Mouse (Mus musculus): Measurements from ENCODE around the gene Cygb. TPM values are rescaled to one million over a fixed set of nuclear protein-coding genes. Genes with fewer than 3 reads are reported as not detected.

Gene Cygb
- not detected in 2 replicates for polyA plus RNA-seq (2012)

GRCm38 (mm10) chr11:116654255-116654821 lies at the start of gene Cygb:
Gene Cygb, minus strand, starts transcription at chr11:116654313.
- TF ChIP-seq GATA1 (IDR thresholded peaks at IDR 0.05; ENCODE audit: low read length), result no peak

- TF ChIP-seq GATA1 (IDR thresholded peaks at IDR 0.05; ENCODE audit: low read length), result no peak
Observed at GRCm38 (mm10) chr11:116701377-116701841, 47.3 kb upstream of the Cygb start.

GRCm38 (mm10) chr11:116697521-116697920 lies 43.4 kb upstream of the Cygb start:
- no peak for TF ChIP-seq GATA1 (IDR thresholded peaks at IDR 0.05; ENCODE audit: low read length)

GRCm38 (mm10) chr11:116696426-116696825 lies 42.3 kb upstream of the Cygb start:
- TF ChIP-seq GATA1 (IDR thresholded peaks at IDR 0.05; ENCODE audit: low read length), result no peak

- no peak for TF ChIP-seq GATA1 (IDR thresholded peaks at IDR 0.05; ENCODE audit: low read length)
Observed at GRCm38 (mm10) chr11:116695194-116695880, 41.2 kb upstream of the Cygb start.

GRCm38 (mm10) chr11:116694250-116695193 lies 40.4 kb upstream of the Cygb start:
- no peak for TF ChIP-seq GATA1 (IDR thresholded peaks at IDR 0.05; ENCODE audit: low read length)

GRCm38 (mm10) chr11:116693899-116694249 lies 39.8 kb upstream of the Cygb start:
- no peak for TF ChIP-seq GATA1 (IDR thresholded peaks at IDR 0.05; ENCODE audit: low read length)

- TF ChIP-seq GATA1 (IDR thresholded peaks at IDR 0.05; ENCODE audit: low read length), result no peak
Observed at GRCm38 (mm10) chr11:116690701-116691575, 36.8 kb upstream of the Cygb start.

GRCm38 (mm10) chr11:116689622-116690021 lies 35.5 kb upstream of the Cygb start:
- TF ChIP-seq GATA1 (IDR thresholded peaks at IDR 0.05; ENCODE audit: low read length), result no peak

GRCm38 (mm10) chr11:116687897-116688296 lies 33.8 kb upstream of the Cygb start:
- TF ChIP-seq GATA1 (IDR thresholded peaks at IDR 0.05; ENCODE audit: low read length), result no peak

- TF ChIP-seq GATA1 (IDR thresholded peaks at IDR 0.05; ENCODE audit: low read length), result no peak
Observed at GRCm38 (mm10) chr11:116685729-116686128, 31.6 kb upstream of the Cygb start.

- TF ChIP-seq GATA1 (IDR thresholded peaks at IDR 0.05; ENCODE audit: low read length), result no peak
Observed at GRCm38 (mm10) chr11:116683777-116684176, 29.7 kb upstream of the Cygb start.

- TF ChIP-seq GATA1 (IDR thresholded peaks at IDR 0.05; ENCODE audit: low read length), result no peak
Observed at GRCm38 (mm10) chr11:116682501-116683144, 28.5 kb upstream of the Cygb start.

GRCm38 (mm10) chr11:116681147-116681546 lies 27.0 kb upstream of the Cygb start:
- no peak for TF ChIP-seq GATA1 (IDR thresholded peaks at IDR 0.05; ENCODE audit: low read length)

All from G1E-ER4 (cell line).